Mouse (Mus musculus): ENCODE results near the gene Pcdh15.
A peak's percentile ranks its signal among the peaks of the same experiment; 100 is the strongest.

The Pcdh15 gene

DNA sequence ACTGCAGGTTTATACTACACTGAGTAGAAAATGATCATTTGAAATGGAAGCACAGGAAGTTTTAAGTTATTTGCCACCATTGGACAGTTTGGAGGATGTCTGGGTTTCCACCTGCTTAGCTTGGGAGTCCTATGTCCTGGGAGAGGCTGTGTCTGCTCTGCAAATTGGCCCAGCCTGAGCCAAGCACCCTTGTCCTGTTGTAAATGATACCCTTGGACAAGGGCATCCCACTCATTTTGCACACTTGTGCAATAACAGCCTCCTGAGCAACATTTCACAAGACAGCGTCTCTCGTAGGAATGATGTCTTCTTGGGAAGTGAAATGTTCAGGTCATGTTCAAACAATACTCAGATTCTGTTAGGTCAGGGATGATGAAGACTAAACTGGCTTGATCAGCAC, 1456.2 kb downstream of the Pcdh15 start:
- no peak for DNase-seq (ENCODE audit: low read depth, low spot score)

DNA sequence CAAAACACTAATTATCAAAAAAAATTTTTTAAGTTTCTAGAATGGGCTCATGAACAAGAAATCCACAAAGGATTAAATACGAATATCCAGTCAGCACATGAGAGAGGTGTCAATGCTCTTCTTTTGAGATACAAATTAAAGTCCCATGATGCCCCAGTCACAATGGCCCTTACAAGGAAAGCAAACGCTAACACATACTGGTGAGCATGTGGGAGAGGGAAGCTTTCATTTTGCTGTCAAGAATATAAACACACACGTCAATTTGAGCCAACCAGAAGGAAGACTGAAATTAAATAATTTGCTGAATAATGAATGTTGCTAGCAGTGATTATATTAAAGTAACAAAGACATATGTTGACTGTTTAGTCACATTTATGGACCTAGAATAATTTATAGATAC, 1470.5 kb downstream of the Pcdh15 start:
- no peak for DNase-seq (ENCODE audit: low read depth, low spot score)

DNA sequence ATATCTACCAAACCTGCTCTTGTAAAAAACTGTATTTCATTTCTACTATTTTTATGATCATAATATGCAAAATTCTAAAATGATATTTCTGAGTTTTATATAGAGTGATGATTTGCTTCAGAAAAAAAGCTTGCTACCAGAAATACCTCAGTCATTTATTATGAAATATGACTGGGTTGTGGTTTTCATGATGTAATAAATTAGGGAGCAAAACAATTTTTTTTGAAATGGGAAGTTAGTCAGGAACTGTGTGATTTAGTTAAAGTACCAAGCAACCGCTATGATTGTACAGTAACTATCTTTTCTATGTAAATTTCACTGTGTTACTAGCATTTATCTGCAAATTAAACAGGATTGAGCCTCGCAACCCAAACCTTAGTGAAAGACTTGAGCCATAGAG, 1480.8 kb downstream of the Pcdh15 start:
- no peak for DNase-seq (ENCODE audit: low read depth, low spot score)

DNA sequence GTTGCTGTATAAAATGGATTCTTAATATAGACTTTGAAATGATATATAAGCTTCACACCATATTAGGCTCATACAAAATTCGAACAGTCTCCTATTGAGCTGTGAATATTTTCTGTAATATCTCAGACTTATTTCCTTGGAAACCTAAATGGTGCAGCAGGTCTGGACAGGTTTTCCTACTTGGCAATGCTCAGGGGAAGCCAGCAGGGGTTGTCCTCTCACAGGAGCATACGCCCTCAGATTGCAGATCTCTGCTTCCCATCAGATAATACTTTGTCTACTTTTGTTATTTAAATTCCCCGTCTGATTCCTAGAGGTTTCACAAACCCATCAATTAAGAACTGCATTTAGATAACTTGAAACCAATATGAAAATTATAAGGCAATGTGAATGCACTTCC, 1492.7 kb downstream of the Pcdh15 start:
- no peak for DNase-seq (ENCODE audit: low read depth, low spot score)

DNA sequence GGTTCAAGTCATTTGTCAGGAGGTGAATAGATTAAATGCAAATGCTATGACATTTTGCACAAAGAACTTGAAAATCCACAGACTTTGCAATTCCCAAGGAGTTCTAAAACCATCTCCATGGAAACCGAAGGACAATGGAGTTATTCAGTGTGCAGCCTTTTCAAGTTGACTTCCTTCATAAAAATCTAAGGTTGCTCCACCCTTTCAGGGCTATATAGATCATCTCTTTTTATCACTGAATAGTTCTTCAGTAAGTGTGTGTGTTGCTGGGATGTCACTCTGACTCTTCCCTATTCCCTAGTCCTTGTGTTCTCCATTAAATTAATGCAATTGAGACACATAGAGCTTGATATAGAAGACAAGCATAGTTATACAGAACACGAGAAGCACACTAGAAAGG, 1508.5 kb downstream of the Pcdh15 start:
- DNase-seq (ENCODE audit: low read depth, low spot score), result no peak

DNA sequence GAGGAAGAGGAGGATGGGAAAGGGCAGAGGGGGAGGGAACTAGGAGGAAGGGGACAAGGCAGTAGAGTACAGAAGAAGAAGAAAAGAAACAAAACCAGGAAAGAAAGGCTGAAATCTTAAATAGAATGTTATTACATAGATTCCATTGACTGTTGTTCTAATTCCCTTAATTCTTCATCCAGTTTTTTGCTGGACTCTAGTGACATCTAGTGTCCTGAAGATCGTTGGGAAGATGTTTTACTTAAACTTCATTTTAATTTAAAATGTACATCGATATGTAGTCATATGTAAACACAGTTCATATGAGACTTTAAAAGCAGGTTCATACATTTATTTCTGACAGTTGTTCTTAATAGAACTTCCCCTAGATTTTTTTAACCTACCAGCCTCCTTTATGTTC, 1522.7 kb downstream of the Pcdh15 start:
- DNase-seq (ENCODE audit: low read depth, low spot score), result no peak

DNA sequence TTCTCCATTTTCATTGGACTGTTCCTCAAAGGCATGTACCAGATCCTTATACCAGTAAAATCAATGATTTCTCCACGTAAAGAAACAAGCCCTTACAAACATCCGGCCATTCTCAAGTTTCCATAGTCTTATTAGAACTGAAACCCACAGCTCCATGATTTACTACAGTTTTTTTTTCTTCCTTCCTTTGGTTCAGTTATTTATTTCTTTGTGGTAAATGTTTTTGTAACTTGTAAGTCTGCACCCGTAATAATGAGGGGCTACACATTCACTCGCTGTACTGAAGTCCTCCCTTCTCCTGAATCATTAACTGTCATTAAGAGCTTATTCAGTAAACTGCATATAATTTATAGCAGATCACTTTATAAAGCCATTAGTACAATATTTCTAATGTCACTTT, 1526.6 kb downstream of the Pcdh15 start:
- no peak for DNase-seq (ENCODE audit: low read depth, low spot score)

DNA sequence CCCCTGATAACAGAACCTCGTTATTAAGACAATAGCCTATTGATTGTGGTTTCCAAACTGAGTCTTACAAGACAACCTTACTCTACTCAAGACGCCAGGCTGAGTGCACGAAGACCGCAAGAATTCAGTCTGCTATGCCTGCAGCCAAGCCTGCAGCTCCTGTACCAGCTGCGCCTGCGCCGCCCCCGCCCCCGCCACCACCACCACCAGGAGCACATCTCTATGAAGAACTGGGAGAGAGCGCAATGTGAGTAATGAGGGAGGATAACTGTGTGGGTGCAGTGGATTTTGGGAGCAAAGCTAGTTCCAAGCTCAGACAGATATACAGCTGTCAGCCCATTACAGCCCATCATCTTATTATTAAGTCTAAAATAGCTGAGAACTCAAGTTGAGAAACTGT, 1527.5 kb downstream of the Pcdh15 start:
- no peak for DNase-seq (ENCODE audit: low read depth, low spot score)

DNA sequence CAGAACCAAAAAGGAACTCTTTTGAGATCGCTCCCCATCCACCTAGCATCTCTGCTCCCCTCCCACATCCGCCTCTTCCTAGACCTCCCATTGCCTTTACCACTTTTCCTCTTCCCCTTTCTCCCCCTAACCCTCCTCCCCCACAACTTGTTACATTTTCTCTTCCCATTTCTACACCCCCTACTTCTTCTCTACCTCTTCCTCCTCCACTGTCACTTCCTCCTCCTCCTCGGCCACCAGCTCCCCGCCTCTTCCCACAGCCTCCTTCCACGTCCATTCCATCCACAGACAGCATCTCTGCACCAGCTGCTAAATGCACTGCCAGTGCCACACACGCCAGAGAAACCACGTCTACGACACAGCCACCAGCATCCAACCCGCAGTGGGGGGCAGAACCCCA, 1532.2 kb downstream of the Pcdh15 start:
- DNase-seq (ENCODE audit: low read depth, low spot score), result no peak

DNA sequence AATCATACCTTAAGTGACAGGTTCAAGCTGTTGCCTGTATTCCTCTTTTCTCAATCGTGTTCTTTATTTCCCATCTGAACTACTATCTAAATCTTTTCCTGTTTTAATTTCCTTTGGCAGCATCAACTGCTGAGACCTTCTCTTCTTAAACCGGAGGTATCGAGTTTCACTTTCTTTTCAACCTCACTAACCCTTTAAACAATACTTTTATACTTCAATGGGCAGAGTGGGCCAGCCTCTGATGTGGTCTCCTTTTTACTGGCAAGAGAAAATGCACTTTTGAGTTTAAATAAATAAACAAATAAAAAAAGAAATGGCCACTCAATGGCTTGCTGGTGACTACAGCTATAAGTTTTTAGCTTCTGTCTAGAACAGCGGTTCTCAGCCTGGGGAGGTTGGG, 1537.9 kb downstream of the Pcdh15 start:
- no peak for DNase-seq (ENCODE audit: low read depth, low spot score)

DNA sequence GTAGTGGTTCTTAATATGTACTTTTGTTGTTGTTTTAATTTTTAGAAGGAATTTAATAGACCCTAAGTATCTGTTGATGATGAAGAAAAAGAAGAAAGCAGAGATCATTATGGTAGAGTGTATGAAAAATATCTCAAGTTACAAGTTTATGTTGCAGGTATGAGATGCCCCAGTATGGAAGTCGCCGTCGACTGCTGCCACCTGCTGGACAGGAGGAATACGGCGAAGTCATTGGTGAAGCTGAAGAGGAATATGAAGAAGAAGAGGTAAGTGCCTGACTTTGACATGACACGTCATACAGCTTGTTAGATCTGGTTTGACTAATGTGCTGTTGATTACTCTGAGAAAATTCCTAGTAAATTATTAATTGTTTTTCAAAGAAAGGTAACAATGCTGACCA, 1543.0 kb downstream of the Pcdh15 start:
- no peak for DNase-seq (ENCODE audit: low read depth, low spot score)

DNA sequence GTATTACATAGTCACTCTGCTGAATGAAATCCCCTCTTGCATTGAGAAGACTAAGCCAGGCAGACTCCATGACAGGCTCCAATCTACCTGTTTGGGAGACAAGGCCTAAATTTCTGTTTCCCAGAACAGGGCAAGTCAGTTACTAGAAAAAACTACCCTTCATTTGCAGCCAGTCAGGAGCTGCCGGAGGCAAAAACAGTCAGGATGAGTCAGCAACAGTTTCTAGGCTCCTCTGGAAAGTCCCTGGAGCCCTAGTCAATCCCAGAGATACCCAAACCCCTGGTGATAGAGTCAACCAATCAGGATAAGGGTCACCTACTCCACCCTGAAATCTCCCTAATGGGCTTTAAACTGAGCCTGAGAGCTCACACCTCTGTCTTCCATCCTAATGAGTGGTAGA, 1564.0 kb downstream of the Pcdh15 start:
- no peak for DNase-seq (ENCODE audit: low read depth, low spot score)

DNA sequence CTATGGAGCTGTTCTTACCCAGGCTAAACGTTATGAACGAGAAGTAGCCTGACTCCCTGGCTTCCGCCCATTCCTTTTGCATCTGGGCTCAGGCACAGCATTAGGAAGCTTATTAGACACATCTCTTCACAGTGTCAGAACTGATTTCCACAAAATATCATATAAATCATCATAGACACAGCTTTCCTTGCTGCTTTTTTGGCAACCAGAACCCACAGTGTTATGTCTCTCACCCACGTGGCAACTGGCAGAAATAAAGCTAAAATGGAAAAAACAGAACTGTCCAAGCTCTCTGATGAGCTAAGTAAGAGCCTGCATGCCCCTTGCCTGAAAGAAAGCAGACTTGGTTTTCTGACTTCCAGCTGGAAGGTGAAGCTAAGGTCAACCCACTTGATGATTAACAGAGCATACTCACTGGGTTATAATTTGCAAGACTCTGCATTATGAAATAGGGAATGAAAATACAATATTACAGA, 1580.9 kb downstream of the Pcdh15 start:
- DNase-seq (ENCODE audit: low read depth, low spot score), result peak; percentile 19

DNA sequence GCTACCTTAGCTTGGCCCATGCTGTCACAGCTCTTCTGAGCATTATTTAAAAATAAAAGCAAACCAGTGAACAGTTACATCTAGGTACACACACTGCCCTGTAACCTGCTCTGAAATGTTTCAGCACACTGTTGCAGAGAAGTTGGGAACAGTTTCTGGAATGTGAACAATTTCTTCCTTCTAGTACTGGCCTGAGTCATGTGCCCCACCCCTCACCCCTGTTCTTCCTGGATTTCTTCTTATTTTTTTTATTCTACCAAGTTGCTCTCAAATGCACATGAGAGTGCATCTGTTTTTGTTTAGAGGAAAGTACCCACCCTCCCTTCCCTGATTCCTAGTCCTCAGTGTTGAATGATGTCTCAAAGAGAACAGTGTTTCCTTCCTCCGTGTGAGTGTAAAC, 1581.4 kb downstream of the Pcdh15 start:
- DNase-seq (ENCODE audit: low read depth, low spot score), result peak; percentile 4

All from skeletal muscle tissue, adult 2 months (tissue).